Mouse (Mus musculus) hindbrain, embryonic 10.5 days (tissue): ENCODE data around the gene Acss3. TPM values are rescaled to one million over a fixed set of nuclear protein-coding genes. Genes with fewer than 3 reads are reported as not detected.

Experiments
- DNase-seq: peaks from one replicate; pipeline ENCODE4 v3.0.0-alpha.2; 2017; ENCODE audit warnings: low spot score
- H3K27ac ChIP-seq: fragments of 300-500 bp; sonication (generic); 2 replicates; pipeline ENCODE4 v1.5.1; 2016; ENCODE audit warnings: mild to moderate bottlenecking, moderate library complexity
- H3K27me3 ChIP-seq: fragments of 300-500 bp; sonication (generic); 2 replicates; pipeline ENCODE4 v1.6.1; 2016; ENCODE audit warnings: mild to moderate bottlenecking; ENCODE audit not compliant: poor library complexity, insufficient read depth, severe bottlenecking
- H3K36me3 ChIP-seq: fragments of 300-500 bp; sonication (generic); 2 replicates; pipeline ENCODE4 v1.6.1; 2016; ENCODE audit warnings: mild to moderate bottlenecking, moderate library complexity
- H3K4me1 ChIP-seq: fragments of 300-500 bp; sonication (generic); replicated peaks from 2 replicates; pipeline ENCODE4 v1.6.1; 2016; ENCODE audit warnings: mild to moderate bottlenecking
- H3K4me3 ChIP-seq: fragments of 300-500 bp; sonication (generic); 2 replicates; pipeline ENCODE4 v1.5.1; 2016; ENCODE audit warnings: mild to moderate bottlenecking, moderate library complexity
- H3K9me3 ChIP-seq: fragments of 300-500 bp; sonication (generic); 2 replicates; pipeline ENCODE4 v1.6.1; 2016; ENCODE audit warnings: mild to moderate bottlenecking, moderate library complexity
- WGBS: fragments of 180-500 bp; shearing (Covaris S2); methylation state at CpG from one replicate; pipeline ENCODE4 v1.1.7; 2016; 5-methylcytosine and 5-hydroxymethylcytosine counted together
- polyA plus RNA-seq: library from polyadenylated mRNA; unstranded; fragments of >200 nt; fragmentation: Nextera tagmentation; extraction: Ambion mirVana; gene quantifications from 2 replicates; pipeline ENCODE4 v1.2.1, GENCODE M21; 2016

The Acss3 gene
- polyA plus RNA-seq, 1 experiment from 2014 or later, result 3.9 TPM

- no peaks in the 10 kb centered on the region for H3K4me1 ChIP-seq
- no peak overlapping the region for H3K27ac ChIP-seq
- no peak for DNase-seq
- peaks cover 6% of the 10 kb centered on the region; the same call in 1 of the 2 replicates for H3K9me3 ChIP-seq
- no peaks in the 10 kb centered on the region for H3K27me3 ChIP-seq
- H3K4me3 ChIP-seq, result no peak overlapping the region
- no peaks in the 10 kb centered on the region for H3K36me3 ChIP-seq
- 76% methylated on average over 3 of the region's 3 CpGs for WGBS
Measured at GRCm38 (mm10) chr10:106910108-106910507, 213.4 kb downstream of the Acss3 start.

- Histone ChIP-seq H3K27me3 (no peaks in the 10 kb centered on the region), H3K4me1 (peaks cover 8% of the 10 kb centered on the region), H3K27ac (no peak overlapping the region), H3K36me3 (no peaks in the 10 kb centered on the region), H3K4me3 (no peak overlapping the region), H3K9me3 (no peaks in the 10 kb centered on the region)
- peak; percentile 32 for DNase-seq
- 48% methylated on average over 13 of the region's 13 CpGs for WGBS
Measured at GRCm38 (mm10) chr10:106896351-106896750, 227.1 kb downstream of the Acss3 start.

Other genes with a start within 250 kb of the Acss3 start
- gene Lin7a, start 148.0 kb upstream of the Acss3 start, polyA plus RNA-seq, result 3.8 and 10.5 TPM in 2 replicates